Mouse (Mus musculus) embryonic fibroblast, embryonic 13.5 days (primary cell): ENCODE data around the gene Mtx2. TPM values are rescaled to one million over a fixed set of nuclear protein-coding genes. Genes with fewer than 3 reads are reported as not detected.

Experiments
- H3K27ac ChIP-seq: 2 replicates; pipeline ENCODE4 v1.5.1; 2012; ENCODE audit warnings: low read length, control low read depth, inconsistent platforms; ENCODE audit not compliant: insufficient read depth
- H3K4me1 ChIP-seq: 2 replicates; pipeline ENCODE4 v1.6.1; 2011; ENCODE audit warnings: low read length; ENCODE audit not compliant: control insufficient read depth, insufficient read depth
- H3K4me3 ChIP-seq: 2 replicates; pipeline ENCODE4 v1.5.1; 2011; ENCODE audit warnings: mild to moderate bottlenecking, control low read depth, low read length; ENCODE audit not compliant: insufficient read depth
- CTCF ChIP-seq: IDR thresholded peaks from 2 replicates; pipeline ENCODE4 v1.5.1; 2011; ENCODE audit warnings: mild to moderate bottlenecking, control low read depth, low read length, moderate library complexity, borderline replicate concordance; ENCODE audit not compliant: insufficient read depth
- POLR2A ChIP-seq: IDR thresholded peaks from 2 replicates; pipeline ENCODE4 v1.6.1; 2011; ENCODE audit warnings: low read depth, mild to moderate bottlenecking, control low read depth, low read length, moderate library complexity
- polyA plus RNA-seq: library from polyadenylated mRNA; stranded (reverse); fragments of >200 nt; gene quantifications from 2 replicates; pipeline ENCODE4 v1.2.4, GENCODE M21; 2011; ENCODE audit warnings: low read depth; ENCODE audit not compliant: missing spikeins, insufficient read length

Gene Mtx2
- polyA plus RNA-seq, 1 experiment = 91.0 TPM

DNA sequence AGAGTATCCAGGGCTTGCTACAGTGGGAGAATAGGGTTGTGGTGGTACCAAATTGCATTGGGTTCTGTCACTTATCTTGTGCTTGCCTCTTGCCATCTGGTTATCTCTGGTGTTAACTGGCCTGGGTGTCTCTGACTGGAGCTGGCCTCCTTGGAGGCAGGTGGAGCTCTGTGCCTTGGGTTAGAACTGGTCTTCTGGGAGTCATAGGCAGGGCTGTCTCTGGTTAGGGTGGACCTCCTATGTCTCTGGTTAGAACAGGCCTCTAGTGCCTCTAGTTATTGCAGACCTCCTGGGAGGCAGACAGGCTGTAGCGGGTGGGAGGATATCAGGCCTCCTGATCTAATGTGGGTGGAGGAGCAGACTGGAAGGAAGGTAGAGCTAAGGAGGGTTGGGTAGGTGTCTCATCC lies 36.5 kb downstream of the Mtx2 start:
- no peak for TF ChIP-seq POLR2A
- TF ChIP-seq CTCF = no peak
- Histone ChIP-seq H3K27ac (no peak overlapping the region), H3K4me1 (no peaks in the 10 kb centered on the region), H3K4me3 (no peak overlapping the region)

DNA sequence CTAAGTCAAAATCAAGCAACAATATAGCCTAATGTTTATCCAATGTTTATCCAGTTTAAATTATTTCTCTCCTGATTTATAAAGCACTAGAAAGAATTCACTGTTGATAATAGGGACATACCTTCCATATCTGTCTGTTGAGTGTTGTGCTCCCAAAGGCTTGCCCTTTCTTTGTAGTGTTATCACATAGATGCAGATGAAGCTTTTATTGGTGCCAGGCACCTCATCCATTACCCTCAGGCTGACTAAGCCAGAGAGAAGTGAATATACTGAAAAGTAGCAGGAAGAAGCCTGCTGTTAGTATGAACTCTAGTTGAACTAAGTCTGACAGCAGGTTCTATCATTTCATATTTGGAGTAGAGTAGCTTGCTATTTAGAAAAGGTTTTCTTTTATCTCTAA lies 39.8 kb downstream of the Mtx2 start:
- Histone ChIP-seq H3K4me3 (no peak overlapping the region), H3K27ac (no peak overlapping the region), H3K4me1 (no peaks in the 10 kb centered on the region)
- TF ChIP-seq CTCF (no peak), POLR2A (no peak)

DNA sequence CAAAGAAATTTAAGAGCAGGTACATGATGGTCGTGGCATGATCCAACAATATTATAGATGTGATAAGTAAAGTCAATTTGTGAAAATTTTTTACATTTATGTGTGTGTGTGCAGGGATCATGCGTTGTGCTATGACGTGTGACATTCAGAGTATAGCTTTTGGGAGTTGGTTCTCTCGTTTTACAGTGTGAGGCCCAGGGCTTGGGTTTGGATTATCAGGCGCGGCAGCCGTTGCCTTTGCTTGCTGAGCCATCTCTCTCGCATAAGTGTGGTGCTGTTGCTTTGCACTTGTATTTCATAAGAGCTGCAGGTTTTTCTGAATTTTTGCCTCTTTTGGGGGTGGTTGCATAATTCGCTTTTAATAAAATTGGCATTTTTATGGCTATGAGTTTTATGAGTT lies 48.4 kb downstream of the Mtx2 start:
- Histone ChIP-seq H3K4me1 (no peaks in the 10 kb centered on the region), H3K27ac (no peak overlapping the region), H3K4me3 (no peak overlapping the region)
- TF ChIP-seq POLR2A (no peak), CTCF (no peak)

DNA sequence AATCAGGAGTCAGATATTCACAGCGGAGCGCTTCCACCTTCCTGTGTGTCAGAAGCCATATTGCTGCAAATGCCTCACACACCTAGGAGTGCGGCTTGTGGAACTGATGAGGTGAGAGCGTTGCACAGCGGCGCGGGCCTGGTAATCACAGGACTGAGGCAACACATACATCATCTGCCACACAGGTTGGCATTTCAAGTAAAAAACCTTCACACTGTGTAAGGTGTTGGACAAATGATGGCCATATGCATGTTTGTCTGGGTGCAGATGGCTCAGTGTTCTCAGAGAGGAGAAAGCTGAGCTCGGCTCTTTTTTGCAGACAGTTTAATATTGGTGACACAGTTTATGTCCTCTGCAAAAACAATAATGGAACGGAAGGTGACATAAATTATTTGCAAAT lies 58.8 kb downstream of the Mtx2 start:
- Histone ChIP-seq H3K27ac (no peak overlapping the region), H3K4me1 (peaks cover 2% of the 10 kb centered on the region; the same call in 1 of the 2 replicates), H3K4me3 (no peak overlapping the region)
- TF ChIP-seq POLR2A = no peak
- no peak for TF ChIP-seq CTCF

- Histone ChIP-seq H3K27ac (no peak overlapping the region), H3K4me1 (peaks cover 6% of the 10 kb centered on the region), H3K4me3 (no peak overlapping the region)
- TF ChIP-seq CTCF (no peak), POLR2A (no peak)
Measured at GRCm38 (mm10) chr2:74891868-74892267, 66.3 kb downstream of the Mtx2 start.

DNA sequence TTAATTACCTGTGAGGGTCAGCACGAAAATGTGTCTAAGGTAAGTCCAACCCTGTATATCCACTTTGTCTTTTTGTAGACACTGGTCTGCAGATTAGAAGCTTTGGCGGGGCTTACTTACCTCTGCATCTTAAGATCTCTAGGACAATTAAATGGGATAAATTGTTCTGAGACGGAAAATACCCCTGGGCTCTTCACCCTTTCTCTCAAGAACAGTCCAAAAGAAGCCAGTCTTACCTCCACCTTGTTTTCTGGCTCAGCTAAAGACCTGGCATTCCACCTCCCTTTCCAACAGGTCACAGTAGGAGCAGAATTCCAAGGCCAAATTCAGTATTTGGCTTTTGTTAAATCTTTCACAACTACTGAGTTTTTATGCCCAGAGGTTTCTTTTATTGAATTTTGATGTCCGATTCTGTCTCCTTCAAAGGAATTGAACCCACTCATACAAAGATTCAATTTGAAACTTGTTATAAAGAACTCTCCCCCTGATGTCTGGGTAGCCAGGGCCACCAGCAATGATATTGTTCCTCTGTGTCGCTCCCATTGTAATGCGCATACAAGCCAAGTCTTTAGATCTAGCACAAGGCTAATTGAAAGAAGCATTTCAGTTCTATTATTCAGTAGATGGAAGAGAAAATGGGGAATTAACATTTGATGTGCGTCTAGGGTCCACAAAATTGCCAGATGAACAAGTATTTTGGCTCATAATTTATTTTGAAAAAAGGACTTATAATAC lies 67.4 kb downstream of the Mtx2 start:
- no peak overlapping the region for H3K4me3 ChIP-seq
- H3K27ac ChIP-seq = peak overlapping the region; percentile 93
- TF ChIP-seq CTCF (no peak), POLR2A (no peak)
- peaks cover 6% of the 10 kb centered on the region for H3K4me1 ChIP-seq

- H3K4me1 ChIP-seq = peaks cover 6% of the 10 kb centered on the region
- TF ChIP-seq POLR2A (no peak), CTCF (no peak)
- peak overlapping the region; percentile 93 for H3K27ac ChIP-seq
- no peak overlapping the region for H3K4me3 ChIP-seq
Measured at GRCm38 (mm10) chr2:74894061-74894460, 68.5 kb downstream of the Mtx2 start.

DNA sequence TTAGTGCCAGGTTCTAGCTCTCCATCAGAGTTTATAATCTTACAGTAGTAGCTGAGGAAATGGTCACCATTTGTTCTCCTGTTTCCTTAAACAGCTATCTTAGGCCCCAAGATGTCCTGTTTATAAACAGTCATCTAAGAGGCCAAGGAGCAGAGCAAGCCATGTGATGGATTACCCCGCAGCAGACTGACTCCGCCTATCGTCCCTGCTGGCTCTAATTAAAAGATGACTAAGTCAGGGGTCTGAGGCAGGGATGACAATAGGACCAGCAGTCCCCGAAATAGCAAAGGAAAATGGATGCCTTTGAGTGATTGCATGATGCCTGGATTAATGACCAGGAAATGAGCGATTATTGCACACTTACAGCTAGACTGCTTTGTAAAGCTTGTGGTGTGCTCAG lies 74.4 kb downstream of the Mtx2 start:
- H3K27ac ChIP-seq = peak overlapping the region; percentile 54; the same call in 1 of the 2 replicates
- TF ChIP-seq CTCF (no peak), POLR2A (no peak)

DNA sequence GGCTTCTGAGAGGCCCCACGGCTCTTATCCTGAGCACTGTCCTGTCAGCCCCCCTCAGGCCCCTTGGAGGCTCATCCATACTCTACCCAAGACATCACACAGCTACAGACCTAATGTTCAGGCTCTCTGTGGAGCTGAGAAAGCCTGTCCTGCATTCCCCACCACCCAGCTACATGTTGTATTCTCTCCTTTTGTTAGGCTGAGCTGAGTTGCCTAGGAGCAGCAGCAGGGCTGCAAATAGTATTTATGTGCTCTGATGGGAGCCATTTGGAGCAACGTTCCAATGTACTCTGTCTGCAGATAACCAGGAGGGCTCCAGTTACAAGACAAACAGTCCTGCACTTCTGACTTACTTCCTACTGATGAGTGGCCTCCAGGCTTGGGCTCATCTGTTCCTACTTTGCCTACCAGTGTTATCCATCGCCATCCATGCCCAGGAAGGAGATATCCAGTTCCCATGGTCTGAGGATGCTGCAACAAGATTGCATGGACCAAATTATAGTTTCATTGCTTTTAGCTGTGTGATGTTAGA lies 76.2 kb downstream of the Mtx2 start:
- Histone ChIP-seq H3K4me1 (0 out of 2 replicates have a peak, but pooled peaks cover 3% of the 10 kb centered on the region), H3K27ac (no peak overlapping the region), H3K4me3 (no peak overlapping the region)
- TF ChIP-seq POLR2A (no peak), CTCF (no peak)

More for the DNA sequence above, 74.4 kb downstream of the Mtx2 start:
- Histone ChIP-seq H3K4me1 (0 out of 2 replicates have a peak, but pooled peaks cover 2% of the 10 kb centered on the region), H3K4me3 (no peak overlapping the region)

- 0 out of 2 replicates have a peak, but pooled peaks cover 3% of the 10 kb centered on the region for H3K4me1 ChIP-seq
- H3K4me3 ChIP-seq = no peak overlapping the region
- H3K27ac ChIP-seq = no peak overlapping the region
- TF ChIP-seq POLR2A (no peak), CTCF (no peak)
Measured at GRCm38 (mm10) chr2:74907368-74908291, 82.0 kb downstream of the Mtx2 start.
